Mouse (Mus musculus): Measurements from ENCODE around the gene Efcab6. TPM values are rescaled to one million over a fixed set of nuclear protein-coding genes. Genes with fewer than 3 reads are reported as not detected.

The Efcab6 gene
- polyA plus RNA-seq, 1 experiment = 11.0 TPM

GRCm38 (mm10) chr15:84069455-84070050, 4.4 kb upstream of the Efcab6 start:
- Histone ChIP-seq H3K4me3 (ENCODE audit: insufficient read depth, low read length) (no peak overlapping the region), H3K4me1 (ENCODE audit: control insufficient read depth, insufficient read depth, low read length) (peaks cover 5% of the 10 kb centered on the region), H3K27ac (ENCODE audit: insufficient read depth, low read length) (no peak overlapping the region)
- TF ChIP-seq CTCF (IDR thresholded peaks at IDR 0.05; ENCODE audit: extremely low read depth, insufficient read depth, low read length) = no peak
- TF ChIP-seq POLR2A (IDR thresholded peaks at IDR 0.05; ENCODE audit: extremely low read depth, insufficient read depth, low read length) = no peak

- Histone ChIP-seq H3K27ac (ENCODE audit: insufficient read depth, low read length) (no peak overlapping the region), H3K4me3 (ENCODE audit: insufficient read depth, low read length) (peak overlapping the region; percentile 60; the same call in 1 of the 2 replicates), H3K4me1 (ENCODE audit: control insufficient read depth, insufficient read depth, low read length) (peaks cover 3% of the 10 kb centered on the region; the same call in 1 of the 2 replicates)
- no peak for TF ChIP-seq POLR2A (IDR thresholded peaks at IDR 0.05; ENCODE audit: extremely low read depth, insufficient read depth, low read length)
- peak; percentile 20; the same call in 1 of the 2 replicates for TF ChIP-seq CTCF (IDR thresholded peaks at IDR 0.05; ENCODE audit: extremely low read depth, insufficient read depth, low read length)
Measured at GRCm38 (mm10) chr15:84065701-84066100, 522 bp upstream of the Efcab6 start.

GRCm38 (mm10) chr15:84058841-84059240, 6.3 kb downstream of the Efcab6 start:
- H3K4me1 ChIP-seq (ENCODE audit: control insufficient read depth, insufficient read depth, low read length) = peaks cover 2% of the 10 kb centered on the region; the same call in 1 of the 2 replicates
- no peak overlapping the region for H3K4me3 ChIP-seq (ENCODE audit: insufficient read depth, low read length)
- TF ChIP-seq CTCF (IDR thresholded peaks at IDR 0.05; ENCODE audit: extremely low read depth, insufficient read depth, low read length) (no peak), POLR2A (IDR thresholded peaks at IDR 0.05; ENCODE audit: extremely low read depth, insufficient read depth, low read length) (no peak)
- no peak overlapping the region for H3K27ac ChIP-seq (ENCODE audit: insufficient read depth, low read length)

GRCm38 (mm10) chr15:84056083-84056482, 9.1 kb downstream of the Efcab6 start:
- Histone ChIP-seq H3K27ac (ENCODE audit: insufficient read depth, low read length) (no peak overlapping the region), H3K4me3 (ENCODE audit: insufficient read depth, low read length) (no peak overlapping the region), H3K4me1 (ENCODE audit: control insufficient read depth, insufficient read depth, low read length) (peaks cover 7% of the 10 kb centered on the region; the same call in 1 of the 2 replicates)
- TF ChIP-seq POLR2A (IDR thresholded peaks at IDR 0.05; ENCODE audit: extremely low read depth, insufficient read depth, low read length) (no peak), CTCF (IDR thresholded peaks at IDR 0.05; ENCODE audit: extremely low read depth, insufficient read depth, low read length) (peak; percentile 28; the same call in 1 of the 2 replicates)

GRCm38 (mm10) chr15:84053859-84054258, 11.3 kb downstream of the Efcab6 start:
- TF ChIP-seq CTCF (IDR thresholded peaks at IDR 0.05; ENCODE audit: extremely low read depth, insufficient read depth, low read length) (peak; percentile 97), POLR2A (IDR thresholded peaks at IDR 0.05; ENCODE audit: extremely low read depth, insufficient read depth, low read length) (no peak)
- H3K4me1 ChIP-seq (ENCODE audit: control insufficient read depth, insufficient read depth, low read length) = peaks cover 7% of the 10 kb centered on the region; the same call in 1 of the 2 replicates
- no peak overlapping the region for H3K27ac ChIP-seq (ENCODE audit: insufficient read depth, low read length)
- no peak overlapping the region for H3K4me3 ChIP-seq (ENCODE audit: insufficient read depth, low read length)

- Histone ChIP-seq H3K27ac (ENCODE audit: insufficient read depth, low read length) (no peak overlapping the region), H3K4me1 (ENCODE audit: control insufficient read depth, insufficient read depth, low read length) (peaks cover 7% of the 10 kb centered on the region; the same call in 1 of the 2 replicates), H3K4me3 (ENCODE audit: insufficient read depth, low read length) (no peak overlapping the region)
- TF ChIP-seq POLR2A (IDR thresholded peaks at IDR 0.05; ENCODE audit: extremely low read depth, insufficient read depth, low read length) (no peak), CTCF (IDR thresholded peaks at IDR 0.05; ENCODE audit: extremely low read depth, insufficient read depth, low read length) (no peak)
Measured at GRCm38 (mm10) chr15:84053240-84053639, 11.9 kb downstream of the Efcab6 start.

- Histone ChIP-seq H3K27ac (ENCODE audit: insufficient read depth, low read length) (no peak overlapping the region), H3K4me3 (ENCODE audit: insufficient read depth, low read length) (no peak overlapping the region)
- TF ChIP-seq POLR2A (IDR thresholded peaks at IDR 0.05; ENCODE audit: extremely low read depth, insufficient read depth, low read length) = no peak
- no peak for TF ChIP-seq CTCF (IDR thresholded peaks at IDR 0.05; ENCODE audit: extremely low read depth, insufficient read depth, low read length)
Measured at GRCm38 (mm10) chr15:84052390-84052789, 12.8 kb downstream of the Efcab6 start.

GRCm38 (mm10) chr15:84049570-84049969, 15.6 kb downstream of the Efcab6 start:
- H3K27ac ChIP-seq (ENCODE audit: insufficient read depth, low read length) = no peak overlapping the region

More at GRCm38 (mm10) chr15:84052390-84052789, 12.8 kb downstream of the Efcab6 start:
- H3K4me1 ChIP-seq (ENCODE audit: control insufficient read depth, insufficient read depth, low read length) = peaks cover 7% of the 10 kb centered on the region; the same call in 1 of the 2 replicates

GRCm38 (mm10) chr15:84045562-84045961, 19.6 kb downstream of the Efcab6 start:
- Histone ChIP-seq H3K4me1 (ENCODE audit: control insufficient read depth, insufficient read depth, low read length) (no peaks in the 10 kb centered on the region), H3K4me3 (ENCODE audit: insufficient read depth, low read length) (no peak overlapping the region), H3K27ac (ENCODE audit: insufficient read depth, low read length) (no peak overlapping the region)
- TF ChIP-seq POLR2A (IDR thresholded peaks at IDR 0.05; ENCODE audit: extremely low read depth, insufficient read depth, low read length) (no peak), CTCF (IDR thresholded peaks at IDR 0.05; ENCODE audit: extremely low read depth, insufficient read depth, low read length) (no peak)

More at GRCm38 (mm10) chr15:84049570-84049969, 15.6 kb downstream of the Efcab6 start:
- TF ChIP-seq POLR2A (IDR thresholded peaks at IDR 0.05; ENCODE audit: extremely low read depth, insufficient read depth, low read length) = no peak
- no peak for TF ChIP-seq CTCF (IDR thresholded peaks at IDR 0.05; ENCODE audit: extremely low read depth, insufficient read depth, low read length)
- H3K4me1 ChIP-seq (ENCODE audit: control insufficient read depth, insufficient read depth, low read length) = peaks cover 6% of the 10 kb centered on the region; the same call in 1 of the 2 replicates
- H3K4me3 ChIP-seq (ENCODE audit: insufficient read depth, low read length) = no peak overlapping the region

GRCm38 (mm10) chr15:84037067-84037466, 28.1 kb downstream of the Efcab6 start:
- Histone ChIP-seq H3K4me1 (ENCODE audit: control insufficient read depth, insufficient read depth, low read length) (no peaks in the 10 kb centered on the region), H3K27ac (ENCODE audit: insufficient read depth, low read length) (no peak overlapping the region), H3K4me3 (ENCODE audit: insufficient read depth, low read length) (no peak overlapping the region)
- TF ChIP-seq POLR2A (IDR thresholded peaks at IDR 0.05; ENCODE audit: extremely low read depth, insufficient read depth, low read length) (no peak), CTCF (IDR thresholded peaks at IDR 0.05; ENCODE audit: extremely low read depth, insufficient read depth, low read length) (no peak)
